Mouse (Mus musculus) embryonic fibroblast, embryonic 13.5 days (primary cell): ENCODE results near the gene Dmbx1.

Experiments used
- CTCF ChIP-seq: IDR thresholded peaks from 2 replicates; pipeline ENCODE4 v1.5.1; 2011; ENCODE audit warnings: mild to moderate bottlenecking, control low read depth, low read length, moderate library complexity, borderline replicate concordance; ENCODE audit not compliant: insufficient read depth
- POLR2A ChIP-seq: IDR thresholded peaks from 2 replicates; pipeline ENCODE4 v1.6.1; 2011; ENCODE audit warnings: low read depth, mild to moderate bottlenecking, control low read depth, low read length, moderate library complexity

- no peak for TF ChIP-seq CTCF
- no peak for TF ChIP-seq POLR2A
These were observed 47.7 kb upstream of the Dmbx1 start for GRCm38 (mm10) chr4:115987436-115987835.
